Mouse (Mus musculus): Measurements from ENCODE around the gene St6galnac6. TPM values are rescaled to one million over a fixed set of nuclear protein-coding genes. Genes with fewer than 3 reads are reported as not detected.
A peak's percentile ranks its signal among the peaks of the same experiment; 100 is the strongest.

St6galnac6 gene
- polyA plus RNA-seq, 1 experiment: 21.1 TPM

- H3K27ac ChIP-seq (ENCODE audit: insufficient read depth, low read depth, low read length): no peak overlapping the region
- H3K27me3 ChIP-seq (replicated peaks; ENCODE audit: control insufficient read depth, insufficient read depth, low read length): no peaks in the 10 kb centered on the region
- no peak for DNase-seq
- H3K36me3 ChIP-seq (ENCODE audit: control insufficient read depth, insufficient read depth, low read length): no peaks in the 10 kb centered on the region
- 83% methylated on average over 10 of the region's 10 CpGs for WGBS
- TF ChIP-seq POLR2A (IDR thresholded peaks at IDR 0.05; ENCODE audit: low read depth, low read length) (no peak), CTCF (conservative IDR thresholded peaks at IDR 0.05; ENCODE audit: insufficient read depth, insufficient read length, low read depth, low read length) (no peak)
- H3K4me1 ChIP-seq (ENCODE audit: control insufficient read depth, insufficient read depth, low read length): no peaks in the 10 kb centered on the region
- H3K4me3 ChIP-seq (ENCODE audit: insufficient read depth, low read depth, low read length): no peak overlapping the region
Observed at GRCm38 (mm10) chr2:32631046-32631445, 31.5 kb downstream of the St6galnac6 start.

DNA sequence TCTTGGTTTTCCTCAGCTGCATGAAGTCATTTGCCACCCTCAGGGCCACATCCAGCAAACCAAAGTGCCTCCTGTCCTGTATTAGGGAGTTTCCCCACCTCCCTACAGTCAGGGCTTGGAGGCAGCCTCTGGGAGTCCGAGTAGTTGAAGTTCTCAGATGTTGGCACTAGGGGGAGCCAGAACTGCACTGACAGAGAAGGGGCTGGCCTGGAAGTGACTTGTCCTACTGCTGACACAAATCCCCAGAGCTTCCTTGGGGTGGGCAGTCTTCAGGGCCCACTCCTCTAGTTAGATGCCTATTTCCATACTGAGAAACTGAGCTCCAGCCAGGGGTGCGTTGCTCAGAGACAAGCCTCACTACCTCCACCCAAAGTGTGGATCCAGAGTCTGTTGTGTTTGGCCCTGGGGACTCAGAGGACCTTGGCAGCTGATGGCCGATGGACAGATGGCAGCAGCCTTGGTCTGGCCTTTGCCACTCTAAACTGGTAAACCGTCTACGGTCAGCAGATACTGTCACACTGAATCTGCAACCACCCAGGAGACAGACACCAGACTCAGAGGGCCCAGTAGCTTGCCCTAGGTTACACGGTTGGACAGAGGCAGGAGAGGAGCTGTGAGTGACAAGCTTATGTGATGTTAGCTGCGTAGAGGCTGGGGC lies 32.4 kb downstream of the St6galnac6 start:
- H3K27ac ChIP-seq (ENCODE audit: insufficient read depth, low read depth, low read length): no peak overlapping the region
- TF ChIP-seq POLR2A (IDR thresholded peaks at IDR 0.05; ENCODE audit: low read depth, low read length): no peak
- peak; percentile 97 for TF ChIP-seq CTCF (conservative IDR thresholded peaks at IDR 0.05; ENCODE audit: insufficient read depth, insufficient read length, low read depth, low read length)
- no peaks in the 10 kb centered on the region for H3K36me3 ChIP-seq (ENCODE audit: control insufficient read depth, insufficient read depth, low read length)
- WGBS: 37% methylated on average over 7 of the region's 7 CpGs
- no peak overlapping the region for H3K4me3 ChIP-seq (ENCODE audit: insufficient read depth, low read depth, low read length)
- H3K4me1 ChIP-seq (ENCODE audit: control insufficient read depth, insufficient read depth, low read length): no peaks in the 10 kb centered on the region
- no peaks in the 10 kb centered on the region for H3K27me3 ChIP-seq (replicated peaks; ENCODE audit: control insufficient read depth, insufficient read depth, low read length)
- DNase-seq: peak; percentile 85

DNA sequence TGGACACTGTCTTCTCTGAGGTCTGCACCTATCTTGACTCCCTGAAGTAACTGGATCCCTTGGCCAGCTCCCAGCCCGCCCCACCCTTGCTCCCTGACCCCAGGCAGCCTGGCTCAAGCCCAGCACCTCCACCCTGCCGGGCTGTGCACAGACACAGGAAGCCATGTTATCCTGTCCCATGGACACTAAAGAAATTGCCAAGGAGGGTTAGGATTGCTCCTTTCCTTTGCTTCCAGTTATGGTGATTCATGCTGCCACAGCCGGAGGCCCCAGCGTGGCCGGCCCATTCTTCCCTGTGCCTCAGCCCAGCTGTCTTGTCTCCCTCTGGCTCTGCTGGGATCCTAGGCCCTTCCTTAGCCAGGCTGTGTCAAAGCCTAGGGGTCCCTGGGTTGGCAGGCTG lies 34.2 kb downstream of the St6galnac6 start:
- no peaks in the 10 kb centered on the region for H3K27me3 ChIP-seq (replicated peaks; ENCODE audit: control insufficient read depth, insufficient read depth, low read length)
- H3K36me3 ChIP-seq (ENCODE audit: control insufficient read depth, insufficient read depth, low read length): no peaks in the 10 kb centered on the region
- no peak overlapping the region for H3K4me3 ChIP-seq (ENCODE audit: insufficient read depth, low read depth, low read length)
- DNase-seq: peak; percentile 86
- TF ChIP-seq POLR2A (IDR thresholded peaks at IDR 0.05; ENCODE audit: low read depth, low read length): no peak
- TF ChIP-seq CTCF (conservative IDR thresholded peaks at IDR 0.05; ENCODE audit: insufficient read depth, insufficient read length, low read depth, low read length): no peak
- no peaks in the 10 kb centered on the region for H3K4me1 ChIP-seq (ENCODE audit: control insufficient read depth, insufficient read depth, low read length)
- WGBS: 72% methylated on average over 5 of the region's 5 CpGs
- peak overlapping the region; percentile 82 for H3K27ac ChIP-seq (ENCODE audit: insufficient read depth, low read depth, low read length)

DNA sequence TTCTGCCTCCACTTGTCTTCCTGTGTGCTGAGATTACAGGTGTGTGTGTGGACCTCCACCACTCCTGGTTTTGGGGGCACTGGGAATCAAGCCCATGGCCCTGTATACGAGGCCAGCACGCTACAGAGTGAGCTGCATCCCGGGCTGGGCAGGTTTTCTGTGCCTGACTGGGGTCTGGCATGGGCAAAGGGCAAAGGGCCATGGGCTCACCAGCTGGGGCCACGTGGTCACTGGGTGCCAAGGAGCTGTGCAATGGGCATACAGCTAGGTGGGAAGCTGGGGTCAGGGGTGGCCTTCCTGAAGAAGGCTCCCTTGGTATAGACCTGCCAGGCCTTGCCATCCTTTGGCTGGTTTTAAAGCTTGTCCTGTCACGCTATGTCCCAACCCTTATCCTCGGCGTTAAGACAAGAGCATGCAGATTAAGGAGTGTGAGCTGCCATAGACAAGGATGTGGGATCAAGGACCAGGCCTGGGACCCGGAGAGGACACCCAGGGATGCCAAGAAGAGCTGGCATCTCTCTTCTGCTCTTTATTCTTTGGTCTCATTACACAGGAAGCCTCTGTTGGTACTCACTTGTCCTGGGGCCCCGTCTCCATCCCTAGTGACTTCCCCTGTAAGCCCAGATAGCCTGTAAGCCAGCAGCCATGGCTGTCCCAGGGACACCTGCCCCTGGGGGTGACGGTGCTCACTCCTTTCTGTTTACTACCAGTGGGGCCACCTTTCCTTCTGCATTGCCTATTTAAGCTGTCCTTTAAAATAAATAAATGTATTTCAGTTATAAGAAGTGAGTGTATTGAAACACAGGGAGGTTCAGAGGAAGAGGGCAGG lies 35.0 kb downstream of the St6galnac6 start:
- 85% methylated on average over 10 of the region's 10 CpGs for WGBS
- Histone ChIP-seq H3K27me3 (replicated peaks; ENCODE audit: control insufficient read depth, insufficient read depth, low read length) (no peaks in the 10 kb centered on the region), H3K4me1 (ENCODE audit: control insufficient read depth, insufficient read depth, low read length) (no peaks in the 10 kb centered on the region)

GRCm38 (mm10) chr2:32636617-32637016 lies 37.1 kb downstream of the St6galnac6 start:
- H3K4me1 ChIP-seq (ENCODE audit: control insufficient read depth, insufficient read depth, low read length): no peaks in the 10 kb centered on the region
- no peak for DNase-seq
- no peak overlapping the region for H3K4me3 ChIP-seq (ENCODE audit: insufficient read depth, low read depth, low read length)
- H3K27me3 ChIP-seq (replicated peaks; ENCODE audit: control insufficient read depth, insufficient read depth, low read length): no peaks in the 10 kb centered on the region
- no peaks in the 10 kb centered on the region for H3K36me3 ChIP-seq (ENCODE audit: control insufficient read depth, insufficient read depth, low read length)
- no peak overlapping the region for H3K27ac ChIP-seq (ENCODE audit: insufficient read depth, low read depth, low read length)
- 75% methylated on average over 7 of the region's 7 CpGs for WGBS
- TF ChIP-seq CTCF (conservative IDR thresholded peaks at IDR 0.05; ENCODE audit: insufficient read depth, insufficient read length, low read depth, low read length) (no peak), POLR2A (IDR thresholded peaks at IDR 0.05; ENCODE audit: low read depth, low read length) (no peak)

More for the DNA sequence above, 35.0 kb downstream of the St6galnac6 start:
- Histone ChIP-seq H3K27ac (ENCODE audit: insufficient read depth, low read depth, low read length) (peak overlapping the region; percentile 82), H3K4me3 (ENCODE audit: insufficient read depth, low read depth, low read length) (no peak overlapping the region), H3K36me3 (ENCODE audit: control insufficient read depth, insufficient read depth, low read length) (no peaks in the 10 kb centered on the region)
- DNase-seq: no peak
- TF ChIP-seq CTCF (conservative IDR thresholded peaks at IDR 0.05; ENCODE audit: insufficient read depth, insufficient read length, low read depth, low read length) (no peak), POLR2A (IDR thresholded peaks at IDR 0.05; ENCODE audit: low read depth, low read length) (no peak)

- TF ChIP-seq POLR2A (IDR thresholded peaks at IDR 0.05; ENCODE audit: low read depth, low read length): no peak
- TF ChIP-seq CTCF (conservative IDR thresholded peaks at IDR 0.05; ENCODE audit: insufficient read depth, insufficient read length, low read depth, low read length): no peak
- WGBS: 31% methylated on average over 11 of the region's 11 CpGs
- Histone ChIP-seq H3K36me3 (ENCODE audit: control insufficient read depth, insufficient read depth, low read length) (no peaks in the 10 kb centered on the region), H3K4me3 (ENCODE audit: insufficient read depth, low read depth, low read length) (no peak overlapping the region), H3K27me3 (replicated peaks; ENCODE audit: control insufficient read depth, insufficient read depth, low read length) (no peaks in the 10 kb centered on the region), H3K27ac (ENCODE audit: insufficient read depth, low read depth, low read length) (peak overlapping the region; percentile 81), H3K4me1 (ENCODE audit: control insufficient read depth, insufficient read depth, low read length) (no peaks in the 10 kb centered on the region)
- DNase-seq: peak; percentile 90
Observed at GRCm38 (mm10) chr2:32637778-32638281, 38.3 kb downstream of the St6galnac6 start.

GRCm38 (mm10) chr2:32639632-32640031 lies 40.1 kb downstream of the St6galnac6 start:
- no peak overlapping the region for H3K27ac ChIP-seq (ENCODE audit: insufficient read depth, low read depth, low read length)
- no peak overlapping the region for H3K4me3 ChIP-seq (ENCODE audit: insufficient read depth, low read depth, low read length)
- H3K4me1 ChIP-seq (ENCODE audit: control insufficient read depth, insufficient read depth, low read length): 0 out of 2 replicates have a peak, but pooled peaks cover 2% of the 10 kb centered on the region
- H3K36me3 ChIP-seq (ENCODE audit: control insufficient read depth, insufficient read depth, low read length): no peaks in the 10 kb centered on the region
- no peak for DNase-seq
- TF ChIP-seq POLR2A (IDR thresholded peaks at IDR 0.05; ENCODE audit: low read depth, low read length) (no peak), CTCF (conservative IDR thresholded peaks at IDR 0.05; ENCODE audit: insufficient read depth, insufficient read length, low read depth, low read length) (no peak)
- no peaks in the 10 kb centered on the region for H3K27me3 ChIP-seq (replicated peaks; ENCODE audit: control insufficient read depth, insufficient read depth, low read length)
- 65% methylated on average over 1 of the region's 1 CpGs for WGBS

All from kidney, adult 2 months (tissue).